Mouse (Mus musculus): ENCODE measurements around the gene Arl6ip4. TPM values are rescaled to one million over a fixed set of nuclear protein-coding genes. Genes with fewer than 3 reads are reported as not detected.
A peak's percentile ranks its signal among the peaks of the same experiment; 100 is the strongest.

Gene Arl6ip4
- total RNA-seq, 2 experiments from 2014 or later, result 42.8 to 47.6 TPM

DNA sequence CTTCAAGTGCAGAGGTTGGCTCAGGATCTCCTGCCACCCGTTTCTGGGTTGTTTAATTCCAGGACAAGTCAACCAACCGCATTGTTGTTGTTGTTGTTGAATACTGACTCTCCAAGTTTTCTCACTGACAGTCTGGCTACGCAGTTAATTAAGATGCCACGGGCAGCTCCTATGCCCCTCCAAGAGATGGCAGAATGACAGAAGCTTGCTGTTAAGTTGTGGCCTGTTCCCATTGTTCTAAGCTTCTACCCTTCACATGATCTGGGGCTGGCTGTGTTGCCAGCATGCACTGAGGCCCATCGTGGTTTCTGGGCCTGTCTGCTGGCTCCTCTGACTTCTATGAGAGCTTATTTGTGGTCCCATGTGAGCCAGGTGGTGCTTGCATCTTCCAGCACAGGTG lies 18.4 kb downstream of the Arl6ip4 start:
- DNase-seq, result no peak
- intact Hi-C loops (cut with DNase I), result loop anchor here (10.0 kb wide), 1 partner anchor 271 kb away; no protein-coding TSS in a partner anchor

GRCm38 (mm10) chr5:124138066-124138465 lies 22.2 kb downstream of the Arl6ip4 start:
- intact Hi-C loops (cut with DNase I), result loop anchor here (10.0 kb wide), 1 partner anchor 267 kb away; no protein-coding TSS in a partner anchor

DNA sequence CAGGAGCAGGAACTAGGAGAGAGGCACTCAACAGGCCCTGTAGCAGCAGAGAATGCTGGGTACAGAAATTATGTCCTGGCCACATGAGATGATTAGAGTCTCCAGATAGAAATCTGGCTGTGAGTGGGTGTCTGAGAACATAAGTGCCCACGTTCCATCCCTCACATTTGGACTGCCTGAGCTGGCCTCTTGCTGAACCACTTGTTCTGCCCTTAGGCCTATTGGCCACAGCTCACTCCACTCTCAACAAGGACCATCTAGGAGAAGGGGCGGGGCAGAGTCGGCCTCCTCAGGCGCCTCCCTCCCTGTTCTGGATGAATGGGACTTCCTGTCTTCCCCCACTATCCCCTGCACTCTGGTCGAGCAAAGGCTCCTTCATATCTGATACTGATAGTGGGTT lies 33.1 kb downstream of the Arl6ip4 start:
- DNase-seq, result no peak
- intact Hi-C loops (cut with DNase I), result no loop called here

More at GRCm38 (mm10) chr5:124138066-124138465, 22.2 kb downstream of the Arl6ip4 start:
- DNase-seq, result no peak

GRCm38 (mm10) chr5:124150895-124151294 lies 35.0 kb downstream of the Arl6ip4 start:
- intact Hi-C loops (cut with DNase I), result no loop called here
- DNase-seq, result no peak

- DNase-seq, result no peak
- intact Hi-C loops (cut with DNase I), result no loop called here
Measured at GRCm38 (mm10) chr5:124152734-124153133, 36.8 kb downstream of the Arl6ip4 start.

GRCm38 (mm10) chr5:124155943-124156342 lies 40.1 kb downstream of the Arl6ip4 start:
- intact Hi-C loops (cut with DNase I), result no loop called here
- DNase-seq, result no peak

- intact Hi-C loops (cut with DNase I), result no loop called here
- DNase-seq, result no peak
Measured at GRCm38 (mm10) chr5:124158305-124158704, 42.4 kb downstream of the Arl6ip4 start.

DNA sequence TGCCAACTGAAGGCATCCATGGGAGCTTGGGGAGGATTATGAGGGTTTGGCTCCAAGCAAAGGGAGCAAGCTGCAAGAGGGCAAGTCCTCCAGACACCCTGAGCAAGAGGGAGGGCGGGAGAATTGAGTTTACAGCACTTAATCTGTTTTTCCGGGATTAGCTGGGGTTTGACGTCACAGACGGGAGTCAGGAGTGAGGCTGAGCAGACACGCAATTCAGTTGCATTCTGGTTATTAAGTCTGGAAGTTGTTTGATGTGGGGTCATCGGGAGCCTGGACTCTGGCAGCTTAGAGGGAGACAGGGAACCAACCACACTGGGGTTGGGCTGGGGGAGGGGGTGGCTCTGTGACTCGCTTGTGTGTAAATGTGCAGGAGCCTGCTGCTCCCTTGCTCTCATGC lies 43.6 kb downstream of the Arl6ip4 start:
- intact Hi-C loops (cut with DNase I), result no loop called here
- no peak for DNase-seq

DNA sequence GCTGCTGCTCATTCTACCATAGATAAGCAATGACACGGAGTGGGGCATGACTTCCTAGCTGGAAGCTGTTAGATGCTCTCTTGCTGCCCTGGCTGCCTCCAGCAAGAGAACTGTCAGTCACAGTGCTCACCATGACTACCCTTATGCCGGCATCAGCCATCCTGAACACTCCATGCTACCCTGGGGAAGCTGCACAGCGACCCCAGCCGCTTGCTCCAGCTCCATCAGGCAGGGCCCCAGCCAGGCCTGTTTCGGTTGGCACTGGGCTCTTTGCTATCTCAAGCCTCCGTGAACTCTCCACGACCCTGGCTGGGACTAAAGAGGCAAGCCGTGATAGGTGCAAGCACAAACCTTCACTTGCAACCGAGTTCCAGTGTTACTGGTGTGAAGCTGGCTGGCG lies 45.9 kb downstream of the Arl6ip4 start:
- intact Hi-C loops (cut with DNase I), result loop anchor here (5.0 kb wide), 1 partner anchor 135 kb away; no protein-coding TSS in a partner anchor
- DNase-seq, result no peak

GRCm38 (mm10) chr5:124162577-124162976 lies 46.7 kb downstream of the Arl6ip4 start:
- intact Hi-C loops (cut with DNase I), result loop anchor here (5.0 kb wide), 1 partner anchor 135 kb away; no protein-coding TSS in a partner anchor
- peak; percentile 51 to 54 for DNase-seq

GRCm38 (mm10) chr5:124163445-124163844 lies 47.6 kb downstream of the Arl6ip4 start:
- intact Hi-C loops (cut with DNase I), result loop anchor here (5.0 kb wide), 1 partner anchor 134 kb away; no protein-coding TSS in a partner anchor
- no peak for DNase-seq

GRCm38 (mm10) chr5:124165622-124166570 lies 50.0 kb downstream of the Arl6ip4 start:
- intact Hi-C loops (cut with DNase I), result loop anchor here (5.0 kb wide), 1 partner anchor 81 kb away; the partner anchor contains the start of gene Pitpnm2
- DNase-seq, result no peak

GRCm38 (mm10) chr5:124166741-124167140 lies 50.9 kb downstream of the Arl6ip4 start:
- intact Hi-C loops (cut with DNase I), result loop anchor here (5.0 kb wide), 1 partner anchor 81 kb away; the partner anchor contains the start of gene Pitpnm2
- DNase-seq, result no peak

- DNase-seq, result no peak
- intact Hi-C loops (cut with DNase I), result loop anchor here (5.0 kb wide), 1 partner anchor 80 kb away; the partner anchor contains the start of gene Pitpnm2
Measured at GRCm38 (mm10) chr5:124167621-124168020, 51.7 kb downstream of the Arl6ip4 start.

Other genes with a start within 250 kb of the Arl6ip4 start
- gene Hcar1, start 236.1 kb upstream of the Arl6ip4 start, total RNA-seq (2021), result under 1 TPM in 1 of 2 experiments, not detected in 1; 0.54 TPM
- 10 to 100 TPM; 40.7 to 42.5 TPM for gene Denr, start 208.9 kb upstream of the Arl6ip4 start, total RNA-seq (2021)
- under 1 TPM in 1 of 2 experiments, not detected in 1; 0.47 TPM for gene Gm43518, start 188.7 kb upstream of the Arl6ip4 start, total RNA-seq (2021)
- gene Ccdc62, start 185.4 kb upstream of the Arl6ip4 start, total RNA-seq (2021), result 1 to 10 TPM; 1.1 to 1.6 TPM
- 1 to 10 TPM; 7.2 to 8.1 TPM for gene Hip1r, start 142.5 kb upstream of the Arl6ip4 start, total RNA-seq (2021)
- gene Vps37b, start 83.8 kb upstream of the Arl6ip4 start, total RNA-seq (2021), result 1 to 10 TPM; 4.7 to 4.8 TPM
- 1 to 10 TPM; 8.1 to 8.8 TPM for gene Abcb9, start 20.3 kb upstream of the Arl6ip4 start, total RNA-seq (2021)
- 10 to 100 TPM; 10.5 to 10.6 TPM for gene Ogfod2, start 3.8 kb upstream of the Arl6ip4 start, total RNA-seq (2021)
- gene Pitpnm2, start 133.7 kb downstream of the Arl6ip4 start, total RNA-seq (2021), result 10 to 100 TPM; 18.0 to 19.3 TPM
- 1 to 10 TPM; 1.9 to 2.7 TPM for gene Mphosph9, start 211.9 kb downstream of the Arl6ip4 start, total RNA-seq (2021)
- 1 to 10 TPM; 6.0 to 6.4 TPM for gene 2810006K23Rik, start 212.0 kb downstream of the Arl6ip4 start, total RNA-seq (2021)
- 100 to 1,000 TPM; 121 to 128 TPM for gene Cdk2ap1, start 247.0 kb downstream of the Arl6ip4 start, total RNA-seq (2021)

All from gastrocnemius, postnatal 36 days (tissue).